Mouse (Mus musculus) liver, embryonic 15.5 days (tissue): ENCODE results near the gene Rftn1. TPM values are rescaled to one million over a fixed set of nuclear protein-coding genes. Genes with fewer than 3 reads are reported as not detected.
A peak's percentile ranks its signal among the peaks of the same experiment; 100 is the strongest.

Source experiments
- ATAC-seq: fragments of 200-750 bp; cut with Nextera tagmentation; 2 replicates; pipeline ENCODE4 v1.8.0; 2017; ENCODE audit warnings: moderate number of reproducible peaks, mild to moderate bottlenecking, moderate library complexity; ENCODE audit not compliant: insufficient read depth
- H3K27ac ChIP-seq: fragments of 300-500 bp; sonication (generic); replicated peaks from 2 replicates; pipeline ENCODE4 v1.5.1; 2015; ENCODE audit warnings: mild to moderate bottlenecking, inconsistent platforms
- H3K27me3 ChIP-seq: fragments of 300-500 bp; sonication (generic); 2 replicates; pipeline ENCODE4 v1.6.1; 2015; ENCODE audit warnings: mild to moderate bottlenecking, inconsistent platforms
- H3K36me3 ChIP-seq: fragments of 300-500 bp; sonication (generic); replicated peaks from 2 replicates; pipeline ENCODE4 v1.6.1; 2015; ENCODE audit warnings: moderate library complexity, mild to moderate bottlenecking, inconsistent platforms
- H3K4me1 ChIP-seq: fragments of 300-500 bp; sonication (generic); replicated peaks from 2 replicates; pipeline ENCODE4 v1.6.1; 2015; ENCODE audit warnings: inconsistent platforms
- H3K4me2 ChIP-seq: fragments of 300-500 bp; sonication (generic); 2 replicates; pipeline ENCODE4 v1.6.1; 2015; ENCODE audit warnings: moderate library complexity, mild to moderate bottlenecking, inconsistent platforms
- H3K4me3 ChIP-seq: fragments of 300-500 bp; sonication (generic); replicated peaks from 2 replicates; pipeline ENCODE4 v1.5.1; 2015; ENCODE audit warnings: mild to moderate bottlenecking, inconsistent platforms
- H3K9ac ChIP-seq: fragments of 300-500 bp; sonication (generic); 2 replicates; pipeline ENCODE4 v1.6.1; 2015; ENCODE audit warnings: moderate library complexity, mild to moderate bottlenecking, inconsistent platforms
- H3K9me3 ChIP-seq: fragments of 300-500 bp; sonication (generic); replicated peaks from 2 replicates; pipeline ENCODE4 v1.6.1; 2016; ENCODE audit warnings: inconsistent platforms
- WGBS: fragments of 180-500 bp; shearing (Covaris S2); methylation state at CpG from one replicate; pipeline ENCODE4 v1.1.7; 2015; ENCODE audit warnings: mixed read lengths; ENCODE audit not compliant: insufficient replicate concordance; 5-methylcytosine and 5-hydroxymethylcytosine counted together
- polyA plus RNA-seq: library from polyadenylated mRNA; unstranded; fragments of >200 nt; fragmentation: Nextera tagmentation; extraction: Ambion mirVana; gene quantifications from 2 replicates; pipeline ENCODE4 v1.2.1, GENCODE M21; 2015

The Rftn1 gene
- polyA plus RNA-seq, 1 experiment from 2014 or later: 3.9 TPM

GRCm38 (mm10) chr17:50199075-50199850, 8.8 kb upstream of the Rftn1 start:
- H3K4me2 ChIP-seq: no peak overlapping the region
- H3K27ac ChIP-seq: no peak overlapping the region
- WGBS: 60% methylated on average over 8 of the region's 8 CpGs
- H3K9me3 ChIP-seq: no peaks in the 10 kb centered on the region
- no peak overlapping the region for H3K4me3 ChIP-seq
- 0 out of 2 replicates have a peak, but pooled peaks cover 11% of the 10 kb centered on the region for H3K27me3 ChIP-seq
- H3K9ac ChIP-seq: no peak overlapping the region
- no peaks in the 10 kb centered on the region; the same call in 1 of the 2 replicates for H3K4me1 ChIP-seq
- H3K36me3 ChIP-seq: no peaks in the 10 kb centered on the region
- no peak for ATAC-seq

DNA sequence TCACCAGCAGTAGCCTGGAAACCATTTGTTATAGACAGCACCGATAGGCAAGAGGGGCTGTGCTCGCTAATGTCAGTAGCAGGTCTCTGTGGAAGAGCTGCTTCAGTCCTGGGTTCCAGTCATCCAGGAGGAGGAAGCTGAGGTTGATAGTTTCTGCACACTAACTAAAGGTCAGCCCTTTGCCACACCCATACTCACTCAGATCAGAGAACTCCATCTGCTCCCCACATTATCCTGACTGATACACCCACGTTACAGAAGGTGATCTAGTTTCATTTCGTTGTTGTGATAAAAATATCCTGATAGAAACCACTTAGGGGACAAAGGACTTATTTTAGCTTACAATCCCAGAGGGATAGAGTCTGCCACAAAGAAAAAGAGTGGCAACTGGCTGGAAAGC, 7.1 kb upstream of the Rftn1 start:
- H3K9ac ChIP-seq: no peak overlapping the region
- H3K4me2 ChIP-seq: no peak overlapping the region
- H3K27ac ChIP-seq: no peak overlapping the region
- no peaks in the 10 kb centered on the region for H3K36me3 ChIP-seq
- WGBS: 51% methylated on average over 4 of the region's 4 CpGs
- peaks cover 20% of the 10 kb centered on the region for H3K27me3 ChIP-seq
- H3K4me1 ChIP-seq: no peaks in the 10 kb centered on the region; the same call in 1 of the 2 replicates
- no peaks in the 10 kb centered on the region for H3K9me3 ChIP-seq
- no peak for ATAC-seq
- no peak overlapping the region for H3K4me3 ChIP-seq

DNA sequence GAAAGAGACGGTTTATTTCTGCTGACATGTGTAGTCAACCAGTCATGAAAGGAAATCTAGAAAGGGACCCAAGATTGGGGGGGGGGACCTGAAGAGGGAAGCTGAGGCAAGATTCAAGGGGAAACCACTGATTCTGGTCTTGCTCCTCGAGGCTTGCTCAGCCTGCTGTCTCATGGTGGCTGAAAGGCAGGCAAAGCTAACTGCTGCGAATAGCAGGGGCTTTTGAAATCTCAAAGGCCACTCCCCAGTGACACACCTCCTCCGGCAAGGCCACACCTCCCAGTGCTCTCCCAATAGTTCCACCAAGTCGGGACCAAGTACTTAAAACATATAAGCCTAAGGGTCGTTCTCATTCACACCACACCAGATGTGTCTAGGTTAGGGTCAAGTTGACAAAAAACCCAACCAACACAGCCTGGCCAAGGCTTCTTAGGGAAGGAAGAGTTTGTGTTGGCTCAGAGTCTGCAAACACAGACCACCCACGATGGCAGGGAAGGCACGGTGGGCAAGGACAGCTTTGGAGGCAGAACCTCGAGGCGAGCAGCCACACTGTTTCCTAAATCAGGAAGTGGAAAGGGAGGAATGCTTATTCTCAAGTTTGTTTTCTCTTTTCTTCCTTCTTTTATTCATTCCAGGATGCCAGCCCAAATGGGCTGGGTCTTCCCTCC, 5.7 kb upstream of the Rftn1 start:
- no peak overlapping the region for H3K27ac ChIP-seq
- no peaks in the 10 kb centered on the region for H3K9me3 ChIP-seq
- peaks cover 35% of the 10 kb centered on the region for H3K27me3 ChIP-seq
- H3K4me2 ChIP-seq: no peak overlapping the region
- no peak overlapping the region for H3K9ac ChIP-seq
- 28% methylated on average over 10 of the region's 10 CpGs for WGBS
- H3K36me3 ChIP-seq: no peaks in the 10 kb centered on the region
- H3K4me3 ChIP-seq: no peak overlapping the region
- no peak for ATAC-seq
- no peaks in the 10 kb centered on the region; the same call in 1 of the 2 replicates for H3K4me1 ChIP-seq

GRCm38 (mm10) chr17:50195399-50195798, 4.9 kb upstream of the Rftn1 start:
- no peak for ATAC-seq
- peaks cover 3% of the 10 kb centered on the region for H3K4me1 ChIP-seq
- no peak overlapping the region for H3K27ac ChIP-seq
- 81% methylated on average over 7 of the region's 7 CpGs for WGBS
- peaks cover 42% of the 10 kb centered on the region for H3K27me3 ChIP-seq
- H3K36me3 ChIP-seq: no peaks in the 10 kb centered on the region
- H3K9ac ChIP-seq: no peak overlapping the region
- H3K4me2 ChIP-seq: no peak overlapping the region
- no peak overlapping the region for H3K4me3 ChIP-seq
- no peaks in the 10 kb centered on the region for H3K9me3 ChIP-seq

- ATAC-seq: no peak
- no peak overlapping the region for H3K4me3 ChIP-seq
- 34% methylated on average over 3 of the region's 3 CpGs for WGBS
- no peak overlapping the region for H3K4me2 ChIP-seq
- H3K27ac ChIP-seq: no peak overlapping the region
- H3K4me1 ChIP-seq: peaks cover 12% of the 10 kb centered on the region
- no peak overlapping the region for H3K9ac ChIP-seq
- H3K36me3 ChIP-seq: no peaks in the 10 kb centered on the region
- peaks cover 51% of the 10 kb centered on the region for H3K27me3 ChIP-seq
- no peaks in the 10 kb centered on the region for H3K9me3 ChIP-seq
These were observed 4.1 kb upstream of the Rftn1 start for GRCm38 (mm10) chr17:50194541-50194940.

- 35% methylated on average over 3 of the region's 3 CpGs for WGBS
- no peak for ATAC-seq
- Histone ChIP-seq H3K4me2 (no peak overlapping the region), H3K4me3 (no peak overlapping the region), H3K9me3 (no peaks in the 10 kb centered on the region), H3K27me3 (peaks cover 59% of the 10 kb centered on the region), H3K4me1 (peaks cover 14% of the 10 kb centered on the region), H3K36me3 (no peaks in the 10 kb centered on the region), H3K27ac (no peak overlapping the region), H3K9ac (no peak overlapping the region)
These were observed 3.2 kb upstream of the Rftn1 start for GRCm38 (mm10) chr17:50193653-50194052.

- peaks cover 61% of the 10 kb centered on the region for H3K27me3 ChIP-seq
- no peak overlapping the region for H3K9ac ChIP-seq
- ATAC-seq: no peak
- H3K4me1 ChIP-seq: peaks cover 14% of the 10 kb centered on the region
- H3K36me3 ChIP-seq: no peaks in the 10 kb centered on the region
- 54% methylated on average over 10 of the region's 10 CpGs for WGBS
- no peak overlapping the region for H3K4me3 ChIP-seq
- H3K27ac ChIP-seq: no peak overlapping the region
- no peak overlapping the region for H3K4me2 ChIP-seq
- no peaks in the 10 kb centered on the region for H3K9me3 ChIP-seq
These were observed 2.0 kb upstream of the Rftn1 start for GRCm38 (mm10) chr17:50192376-50192940.

DNA sequence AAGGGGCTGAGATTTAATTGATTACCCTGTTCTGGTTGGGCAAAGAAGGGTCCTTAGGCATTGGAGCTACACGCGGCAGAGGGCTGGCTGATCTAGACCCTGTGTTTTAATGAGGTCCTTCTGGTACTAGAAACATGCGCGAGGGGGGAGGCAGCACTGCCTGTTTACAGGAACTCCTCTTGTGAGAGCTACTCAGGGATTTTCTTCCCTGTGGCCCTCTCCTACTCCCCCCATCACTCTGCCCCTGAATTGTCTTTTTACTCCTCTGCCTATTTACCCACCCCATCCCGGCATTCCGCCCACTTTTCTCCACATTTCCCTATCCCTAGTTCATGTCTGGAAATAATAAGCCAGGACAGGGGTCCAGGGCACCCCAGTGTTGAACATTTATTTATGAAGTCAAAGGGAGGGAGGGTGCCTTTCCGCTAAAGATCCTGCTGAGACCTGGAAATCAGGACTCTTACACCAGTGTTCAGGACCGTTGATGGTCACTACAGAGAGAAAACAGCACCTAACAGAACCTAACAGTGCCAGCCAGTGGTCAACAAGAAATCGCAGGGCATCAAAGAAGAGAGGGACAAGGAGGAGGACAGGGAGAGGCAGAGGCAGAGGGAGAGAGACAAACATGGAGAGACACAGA, 964 bp upstream of the Rftn1 start:
- ATAC-seq: no peak

GRCm38 (mm10) chr17:50189381-50190012, 977 bp downstream of the Rftn1 start:
- Histone ChIP-seq H3K9ac (peak overlapping the region; percentile 47; the same call in 1 of the 2 replicates), H3K27me3 (peaks cover 50% of the 10 kb centered on the region), H3K27ac (no peak overlapping the region), H3K4me1 (peaks cover 14% of the 10 kb centered on the region), H3K9me3 (no peaks in the 10 kb centered on the region), H3K4me3 (peak overlapping the region; percentile 59), H3K4me2 (peak overlapping the region; percentile 78), H3K36me3 (no peaks in the 10 kb centered on the region)
- WGBS: under 1% methylated on average over 24 of the region's 24 CpGs
- ATAC-seq: no peak; the same call in 1 of the 2 replicates

More for the DNA sequence above, 964 bp upstream of the Rftn1 start:
- Histone ChIP-seq H3K27ac (no peak overlapping the region), H3K9ac (no peak overlapping the region), H3K9me3 (no peaks in the 10 kb centered on the region), H3K27me3 (peaks cover 61% of the 10 kb centered on the region), H3K4me2 (no peak overlapping the region), H3K4me1 (peaks cover 14% of the 10 kb centered on the region), H3K36me3 (no peaks in the 10 kb centered on the region), H3K4me3 (no peak overlapping the region)
- 58% methylated on average over 9 of the region's 9 CpGs for WGBS

- WGBS: 58% methylated on average over 12 of the region's 12 CpGs
- no peak overlapping the region for H3K27ac ChIP-seq
These were observed 1.7 kb downstream of the Rftn1 start for GRCm38 (mm10) chr17:50188662-50189345.

More at GRCm38 (mm10) chr17:50188662-50189345, 1.7 kb downstream of the Rftn1 start:
- no peak; the same call in 1 of the 2 replicates for ATAC-seq
- no peak overlapping the region for H3K4me3 ChIP-seq
- peaks cover 14% of the 10 kb centered on the region for H3K4me1 ChIP-seq
- peak overlapping the region; percentile 78; the same call in 1 of the 2 replicates for H3K4me2 ChIP-seq
- peaks cover 50% of the 10 kb centered on the region for H3K27me3 ChIP-seq
- no peak overlapping the region for H3K9ac ChIP-seq
- H3K36me3 ChIP-seq: no peaks in the 10 kb centered on the region
- no peaks in the 10 kb centered on the region for H3K9me3 ChIP-seq
